Mouse (Mus musculus) midbrain, postnatal 0 days (tissue): ENCODE measurements around the gene Tgfa. TPM values are rescaled to one million over a fixed set of nuclear protein-coding genes. Genes with fewer than 3 reads are reported as not detected.

Experiments
- ATAC-seq: fragments of 200-750 bp; cut with Nextera tagmentation; 2 replicates; pipeline ENCODE4 v1.8.0; 2017; ENCODE audit warnings: moderate number of reproducible peaks, mild to moderate bottlenecking, moderate TSS enrichment, moderate library complexity; ENCODE audit not compliant: low FRiP score
- DNase-seq: peaks from one replicate; pipeline ENCODE4 v3.0.0-alpha.2; 2015; ENCODE audit warnings: low spot score
- H3K27ac ChIP-seq: fragments of 300-500 bp; sonication (generic); 2 replicates; pipeline ENCODE4 v1.5.1; 2014; ENCODE audit warnings: low read depth, mild to moderate bottlenecking, low read length, mixed read lengths
- H3K27me3 ChIP-seq: fragments of 300-500 bp; sonication (generic); 2 replicates; pipeline ENCODE4 v1.6.1; 2014; ENCODE audit warnings: low read length, control low read depth, mixed read lengths; ENCODE audit not compliant: insufficient read depth
- H3K36me3 ChIP-seq: fragments of 300-500 bp; sonication (generic); 2 replicates; pipeline ENCODE4 v1.6.1; 2014; ENCODE audit warnings: low read length, control low read depth, mixed read lengths; ENCODE audit not compliant: insufficient read depth
- H3K4me1 ChIP-seq: fragments of 300-500 bp; sonication (generic); 2 replicates; pipeline ENCODE4 v1.6.1; 2014; ENCODE audit warnings: mild to moderate bottlenecking, control low read depth, antibody characterized with exemption, low read length, mixed read lengths; ENCODE audit not compliant: insufficient read depth
- H3K4me2 ChIP-seq: fragments of 300-500 bp; sonication (generic); 2 replicates; pipeline ENCODE4 v1.6.1; 2014; ENCODE audit warnings: low read depth, mild to moderate bottlenecking, low read length, mixed read lengths; ENCODE audit not compliant: poor library complexity, severe bottlenecking
- H3K4me3 ChIP-seq: fragments of 300-500 bp; sonication (generic); 2 replicates; pipeline ENCODE4 v1.5.1; 2014; ENCODE audit warnings: low read depth, mild to moderate bottlenecking, low read length, moderate library complexity
- H3K9ac ChIP-seq: fragments of 300-500 bp; sonication (generic); replicated peaks from 2 replicates; pipeline ENCODE4 v1.6.1; 2014; ENCODE audit warnings: mild to moderate bottlenecking, low read length, moderate library complexity, mixed read lengths; ENCODE audit not compliant: poor library complexity, severe bottlenecking
- H3K9me3 ChIP-seq: fragments of 300-500 bp; sonication (generic); 2 replicates; pipeline ENCODE4 v1.6.1; 2016; ENCODE audit warnings: low read length, control low read depth
- CTCF ChIP-seq: IDR thresholded peaks from 2 replicates; pipeline ENCODE4 v1.5.1; 2016; ENCODE audit warnings: antibody characterized with exemption, mild to moderate bottlenecking
- WGBS: fragments of 180-500 bp; shearing (Covaris S2); extraction: QIAGEN DNeasy Blood & Tissue Kit; methylation state at CpG from one replicate; pipeline ENCODE4 v1.1.7; 2014; 5-methylcytosine and 5-hydroxymethylcytosine counted together
- polyA plus RNA-seq: library from polyadenylated mRNA; unstranded; fragments of >200 nt; fragmentation: Nextera tagmentation; extraction: Ambion mirVana; gene quantifications from 2 replicates; pipeline ENCODE4 v1.2.1, GENCODE M21; 2015
- total RNA-seq: library from RNA; depleted of rRNA; stranded (reverse); fragments of >200 nt; gene quantifications from 2 replicates; pipeline ENCODE4 v1.2.3, GENCODE M21; 2014

Gene Tgfa
- total and polyA plus RNA-seq, 2 experiments from 2014 or later, result 16.8 to 37.1 TPM

DNA sequence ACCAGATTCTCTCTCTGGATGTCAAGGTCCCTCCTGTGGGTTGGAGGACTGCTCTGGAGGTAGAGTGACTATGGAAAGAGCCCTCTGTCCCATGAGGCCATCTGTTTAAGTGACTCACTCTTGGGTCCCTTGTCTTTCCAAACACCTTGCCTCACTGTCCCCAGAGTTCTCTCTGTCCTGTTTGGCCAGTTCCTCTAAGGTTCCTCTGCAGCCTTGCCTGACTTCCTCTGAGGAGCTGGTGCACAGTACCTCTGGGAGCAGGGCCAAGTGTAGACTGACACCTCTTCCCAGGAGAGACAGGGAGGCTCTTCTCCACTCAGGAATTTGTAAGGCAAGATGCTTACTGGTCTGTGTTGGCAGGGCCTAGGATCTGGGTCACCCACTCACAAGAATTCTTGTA lies 30.6 kb downstream of the Tgfa start:
- DNase-seq (no peak), ATAC-seq (no peak)
- Histone ChIP-seq H3K27ac (no peak overlapping the region), H3K4me3 (no peak overlapping the region), H3K9me3 (no peaks in the 10 kb centered on the region), H3K4me2 (no peak overlapping the region), H3K27me3 (no peaks in the 10 kb centered on the region), H3K9ac (no peak overlapping the region), H3K4me1 (no peaks in the 10 kb centered on the region), H3K36me3 (no peaks in the 10 kb centered on the region)
- no peak for TF ChIP-seq CTCF

DNA sequence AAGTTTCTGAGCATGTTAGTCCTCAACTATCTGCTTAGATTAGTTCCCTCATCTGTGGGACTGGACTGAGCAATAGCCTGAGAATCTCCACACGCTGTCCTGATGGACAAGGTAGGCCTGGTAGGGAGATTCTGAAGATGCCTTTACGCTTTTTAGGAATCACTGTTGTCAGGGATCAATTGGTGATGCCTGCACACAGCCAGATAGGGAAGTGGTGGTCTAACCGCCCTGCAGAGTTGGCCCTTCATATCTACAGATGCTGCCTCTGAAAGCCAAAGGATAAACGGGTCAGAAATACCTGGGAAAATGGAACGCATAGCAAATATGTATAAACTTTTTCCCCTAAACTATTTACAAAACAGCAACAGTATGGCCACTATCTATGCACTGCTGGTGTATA lies 37.3 kb downstream of the Tgfa start:
- WGBS, result 92% methylated on average over 5 of the region's 5 CpGs
- no peak overlapping the region for H3K9ac ChIP-seq
- H3K36me3 ChIP-seq, result no peaks in the 10 kb centered on the region
- H3K9me3 ChIP-seq, result no peaks in the 10 kb centered on the region
- no peak overlapping the region for H3K4me2 ChIP-seq
- no peaks in the 10 kb centered on the region for H3K4me1 ChIP-seq
- no peak for ATAC-seq
- no peak for TF ChIP-seq CTCF
- no peak for DNase-seq
- H3K27me3 ChIP-seq, result no peaks in the 10 kb centered on the region
- H3K27ac ChIP-seq, result no peak overlapping the region
- no peak overlapping the region for H3K4me3 ChIP-seq

DNA sequence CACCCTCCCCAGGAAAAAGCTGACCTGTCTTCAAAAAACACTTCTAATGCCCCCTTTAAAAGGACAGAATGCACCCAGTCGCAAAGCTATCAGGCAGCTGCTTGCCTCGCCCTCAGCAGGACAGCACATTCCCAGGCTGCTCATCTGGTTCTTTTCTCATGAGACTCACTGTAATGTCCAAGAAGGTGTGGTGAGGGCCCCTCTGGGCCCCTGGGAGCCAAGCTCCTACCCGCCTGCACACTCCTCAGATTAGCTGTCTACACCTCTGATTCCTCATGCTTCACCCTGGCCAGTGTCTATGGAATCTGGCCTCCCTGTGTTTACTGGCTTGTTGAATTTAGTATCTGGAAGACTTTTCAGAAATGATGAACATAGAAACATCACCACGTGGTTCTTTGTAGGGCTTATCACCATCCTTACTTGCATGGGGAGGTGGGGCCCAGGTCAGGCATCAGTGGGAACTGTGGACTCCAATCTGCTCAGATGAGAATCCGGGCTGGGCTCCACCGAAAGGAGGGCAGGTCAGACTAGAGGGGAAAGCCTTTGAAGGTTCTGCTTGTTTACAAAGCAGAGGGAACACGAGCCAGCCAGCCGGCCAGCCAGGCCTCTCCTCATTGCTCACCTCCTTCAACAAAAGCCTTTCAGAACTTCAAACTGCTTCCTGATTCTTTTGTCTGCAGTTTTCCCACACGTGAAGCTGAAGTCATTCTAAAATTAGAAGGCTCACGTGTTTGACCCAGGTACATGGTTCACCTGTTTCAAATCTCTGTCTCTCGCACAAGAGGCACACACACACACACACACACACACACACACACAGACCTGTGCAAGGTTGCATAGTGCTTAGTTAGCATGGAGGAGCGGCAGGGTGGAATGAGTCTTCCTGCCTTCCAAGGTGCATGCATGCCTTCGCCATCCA lies 38.7 kb downstream of the Tgfa start:
- Histone ChIP-seq H3K36me3 (no peaks in the 10 kb centered on the region), H3K9ac (no peak overlapping the region), H3K27ac (no peak overlapping the region), H3K9me3 (no peaks in the 10 kb centered on the region), H3K27me3 (no peaks in the 10 kb centered on the region), H3K4me3 (no peak overlapping the region), H3K4me1 (no peaks in the 10 kb centered on the region), H3K4me2 (no peak overlapping the region)
- ATAC-seq (no peak), DNase-seq (no peak)
- 40% methylated on average over 13 of the region's 13 CpGs for WGBS
- TF ChIP-seq CTCF, result no peak

DNA sequence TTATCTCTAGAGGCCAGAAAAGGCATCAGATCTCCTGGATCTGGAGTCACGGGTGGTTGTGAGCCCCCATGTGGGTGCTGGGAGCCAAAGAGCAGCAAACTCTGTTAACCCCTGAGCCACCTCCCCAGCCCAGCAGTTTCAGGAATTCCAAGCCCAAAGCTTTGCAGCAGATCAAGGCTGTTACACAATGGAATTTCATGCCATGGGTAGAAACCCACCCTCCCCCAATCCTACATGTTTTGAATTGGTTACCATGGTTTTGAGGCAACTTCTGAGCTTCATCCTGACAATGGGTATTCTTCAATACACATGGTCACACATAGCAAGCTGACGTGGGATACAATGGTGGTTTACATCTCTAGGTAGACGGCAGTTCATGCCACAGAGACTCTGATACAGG lies 49.8 kb downstream of the Tgfa start:
- DNase-seq, result no peak
- no peak for ATAC-seq
- H3K4me1 ChIP-seq, result no peaks in the 10 kb centered on the region
- no peak overlapping the region for H3K27ac ChIP-seq
- no peak overlapping the region for H3K4me2 ChIP-seq
- H3K9ac ChIP-seq, result no peak overlapping the region
- H3K9me3 ChIP-seq, result no peaks in the 10 kb centered on the region
- H3K4me3 ChIP-seq, result no peak overlapping the region
- no peak for TF ChIP-seq CTCF
- H3K27me3 ChIP-seq, result no peaks in the 10 kb centered on the region
- WGBS, result 14% methylated on average over 3 of the region's 3 CpGs
- no peaks in the 10 kb centered on the region for H3K36me3 ChIP-seq

DNA sequence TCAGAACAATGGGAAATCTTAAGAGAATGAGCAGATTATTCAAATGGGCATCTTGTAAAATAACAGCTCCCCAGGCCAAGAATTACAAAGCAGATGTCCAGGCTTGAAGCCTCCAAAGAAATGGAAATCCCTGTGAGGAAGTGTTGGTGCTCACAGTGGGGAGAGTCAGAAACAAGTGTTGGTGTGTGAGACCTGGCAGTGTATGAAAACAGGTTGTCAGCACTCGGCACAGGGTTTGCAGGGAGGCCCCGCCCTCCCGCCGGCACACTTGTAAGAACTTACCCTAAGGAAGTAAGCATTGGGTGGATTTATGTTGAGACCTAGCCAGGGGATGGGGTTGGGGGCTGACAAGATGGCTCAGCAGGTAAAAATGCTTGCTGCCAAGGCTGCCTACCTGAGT lies 50.9 kb downstream of the Tgfa start:
- no peak for ATAC-seq
- H3K36me3 ChIP-seq, result no peaks in the 10 kb centered on the region
- no peaks in the 10 kb centered on the region for H3K4me1 ChIP-seq
- DNase-seq, result no peak
- H3K27me3 ChIP-seq, result no peaks in the 10 kb centered on the region
- no peak overlapping the region for H3K4me3 ChIP-seq
- H3K4me2 ChIP-seq, result no peak overlapping the region
- 40% methylated on average over 4 of the region's 4 CpGs for WGBS
- H3K27ac ChIP-seq, result no peak overlapping the region
- no peaks in the 10 kb centered on the region for H3K9me3 ChIP-seq
- TF ChIP-seq CTCF, result no peak
- H3K9ac ChIP-seq, result no peak overlapping the region

DNA sequence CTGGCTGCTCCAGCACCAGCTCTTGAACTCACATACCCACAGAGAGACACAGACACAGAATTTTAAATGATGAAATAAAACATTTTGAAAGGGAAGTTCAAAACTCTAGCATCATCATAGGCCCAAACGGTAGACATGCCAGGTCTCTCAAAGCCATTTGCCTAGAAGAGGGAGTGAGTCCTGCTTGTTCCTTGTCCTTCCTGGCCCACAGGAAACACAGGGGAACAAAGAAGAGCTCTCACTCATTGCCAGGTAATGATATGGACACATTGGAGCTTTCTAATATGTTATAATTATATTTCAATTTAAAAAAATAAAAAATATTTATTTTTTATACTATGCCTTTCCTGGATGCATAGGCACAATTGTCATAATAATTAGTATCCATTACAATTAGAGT lies 53.5 kb downstream of the Tgfa start:
- H3K9me3 ChIP-seq, result no peaks in the 10 kb centered on the region
- H3K27me3 ChIP-seq, result no peaks in the 10 kb centered on the region
- no peak for ATAC-seq
- no peak for TF ChIP-seq CTCF
- no peaks in the 10 kb centered on the region; the same call in 1 of the 2 replicates for H3K4me1 ChIP-seq
- H3K4me3 ChIP-seq, result no peak overlapping the region
- no peaks in the 10 kb centered on the region for H3K36me3 ChIP-seq
- no peak overlapping the region for H3K9ac ChIP-seq
- 66% methylated on average over 1 of the region's 1 CpGs for WGBS
- H3K27ac ChIP-seq, result no peak overlapping the region
- no peak overlapping the region for H3K4me2 ChIP-seq
- DNase-seq, result no peak
